Mouse (Mus musculus) liver, embryonic 16.5 days (tissue): ENCODE measurements at regions not wholly inside any gene's neighbourhood (a gene's known extent, or its start where the extent isn't known, plus 50 kb on each side); places are given as distances from the start of the nearest gene placed in this dataset.

Experiments
- ATAC-seq: fragments of 200-750 bp; cut with Nextera tagmentation; 2 replicates; pipeline ENCODE4 v1.8.0; 2017; ENCODE audit warnings: low read depth, mild to moderate bottlenecking, moderate number of reproducible peaks, moderate library complexity
- H3K27ac ChIP-seq: fragments of 300-500 bp; sonication (generic); 2 replicates; pipeline ENCODE4 v1.5.1; 2014; ENCODE audit warnings: mild to moderate bottlenecking, low read length
- H3K27me3 ChIP-seq: fragments of 300-500 bp; sonication (generic); 2 replicates; pipeline ENCODE4 v1.6.1; 2014; ENCODE audit warnings: low read depth, low read length, mixed read lengths; ENCODE audit not compliant: control insufficient read depth, insufficient read depth
- H3K36me3 ChIP-seq: fragments of 300-500 bp; sonication (generic); 2 replicates; pipeline ENCODE4 v1.6.1; 2014; ENCODE audit warnings: mild to moderate bottlenecking; ENCODE audit not compliant: control insufficient read depth, insufficient read depth
- H3K4me1 ChIP-seq: fragments of 300-500 bp; sonication (generic); 2 replicates; pipeline ENCODE4 v1.6.1; 2014; ENCODE audit warnings: low read depth, low read length, mixed read lengths; ENCODE audit not compliant: control insufficient read depth
- H3K4me2 ChIP-seq: fragments of 300-500 bp; sonication (generic); 2 replicates; pipeline ENCODE4 v1.6.1; 2014; ENCODE audit warnings: low read depth, low read length, mixed read lengths
- H3K4me3 ChIP-seq: fragments of 300-500 bp; sonication (generic); 2 replicates; pipeline ENCODE4 v1.5.1; 2014; ENCODE audit warnings: low read depth, mild to moderate bottlenecking, low read length
- H3K9ac ChIP-seq: fragments of 300-500 bp; sonication (generic); 2 replicates; pipeline ENCODE4 v1.6.1; 2014; ENCODE audit warnings: low read depth, low read length
- H3K9me3 ChIP-seq: fragments of 300-500 bp; sonication (generic); replicated peaks from 2 replicates; pipeline ENCODE4 v1.6.1; 2016; ENCODE audit warnings: low read length; ENCODE audit not compliant: control insufficient read depth
- WGBS: fragments of 180-500 bp; shearing (Covaris S2); extraction: QIAGEN DNeasy Blood & Tissue Kit; methylation state at CpG from one replicate; pipeline ENCODE4 v1.1.7; 2014; ENCODE audit not compliant: insufficient replicate concordance; 5-methylcytosine and 5-hydroxymethylcytosine counted together

DNA sequence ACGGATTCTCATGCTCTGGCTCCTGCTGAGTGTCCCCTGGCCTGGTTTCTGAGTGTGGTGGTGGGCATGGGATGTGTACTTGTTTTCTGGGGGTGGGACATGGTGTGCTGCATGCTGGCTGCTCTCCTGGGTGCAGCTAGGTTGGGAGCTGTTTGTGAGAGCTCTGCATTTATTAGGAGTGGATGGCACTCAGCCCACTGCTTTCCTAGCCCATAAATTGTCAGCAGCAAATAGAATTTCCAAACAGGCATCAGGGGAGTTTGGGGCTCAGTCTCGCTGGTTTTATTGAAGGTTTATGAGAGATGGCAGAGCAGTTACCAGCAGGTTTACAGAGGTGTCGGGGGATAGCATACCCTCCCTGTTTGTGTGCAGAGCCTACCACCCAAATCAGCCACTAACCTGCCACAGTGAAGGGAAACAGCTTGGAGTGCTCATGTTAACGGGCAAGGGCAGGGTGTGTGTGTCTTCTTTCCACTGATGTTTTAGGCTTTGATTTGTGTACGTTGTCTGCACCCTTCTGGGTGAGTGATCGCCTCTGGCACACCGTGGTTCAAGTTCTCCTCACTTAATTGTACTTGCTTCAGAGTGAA, 372.6 kb downstream of the Eipr1 start:
- Histone ChIP-seq H3K9ac (no peak overlapping the region), H3K27ac (no peak overlapping the region), H3K36me3 (no peaks in the 10 kb centered on the region), H3K4me2 (no peak overlapping the region), H3K4me1 (no peaks in the 10 kb centered on the region), H3K27me3 (no peaks in the 10 kb centered on the region), H3K9me3 (no peaks in the 10 kb centered on the region), H3K4me3 (no peak overlapping the region)
- ATAC-seq, result no peak
- 49% methylated on average over 7 of the region's 7 CpGs for WGBS

DNA sequence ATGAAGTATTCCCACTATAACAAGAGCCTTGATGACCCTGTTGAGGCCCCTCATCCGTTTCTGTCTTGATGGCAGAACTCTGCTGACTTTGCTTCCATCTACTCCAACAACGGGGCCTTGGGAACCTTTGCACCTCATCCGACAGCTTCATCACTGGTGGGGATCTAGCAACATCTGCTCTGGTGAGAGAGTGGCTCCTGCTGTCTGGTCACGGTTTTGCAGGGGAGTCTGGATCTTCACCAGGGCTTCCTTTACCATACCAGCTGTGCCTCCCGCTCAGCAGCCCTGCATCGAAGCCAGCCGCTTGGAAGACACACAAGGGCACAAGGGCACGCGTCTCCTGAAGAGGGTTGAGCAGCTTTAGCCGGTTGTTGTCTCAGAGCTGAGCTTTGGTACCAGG, 377.2 kb downstream of the Eipr1 start:
- Histone ChIP-seq H3K4me2 (no peak overlapping the region), H3K9me3 (no peaks in the 10 kb centered on the region), H3K36me3 (no peaks in the 10 kb centered on the region), H3K27ac (no peak overlapping the region), H3K9ac (no peak overlapping the region), H3K4me1 (no peaks in the 10 kb centered on the region), H3K27me3 (no peaks in the 10 kb centered on the region), H3K4me3 (no peak overlapping the region)
- no peak for ATAC-seq
- WGBS, result 32% methylated on average over 10 of the region's 10 CpGs

DNA sequence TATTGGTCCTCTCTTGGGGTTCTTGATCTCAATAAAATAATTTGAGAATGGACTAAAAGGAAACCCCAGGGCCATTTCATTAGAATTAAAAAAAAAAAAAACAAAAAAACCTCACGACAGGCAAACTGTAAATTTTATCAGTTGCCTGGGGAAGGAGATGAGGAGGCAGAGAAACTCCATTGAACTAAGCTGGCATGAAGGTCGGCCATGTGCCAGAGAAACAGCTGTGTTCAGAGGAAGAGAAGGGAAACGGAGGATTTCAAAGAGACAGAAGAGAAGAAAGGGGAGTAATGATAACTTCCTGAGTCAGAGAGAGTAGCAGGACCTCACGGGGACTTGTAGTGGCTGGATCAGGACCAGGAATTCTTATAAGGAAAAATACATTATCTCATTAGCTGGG, 377.7 kb downstream of the Eipr1 start:
- Histone ChIP-seq H3K27ac (no peak overlapping the region), H3K4me3 (no peak overlapping the region), H3K4me1 (no peaks in the 10 kb centered on the region), H3K36me3 (no peaks in the 10 kb centered on the region), H3K9me3 (no peaks in the 10 kb centered on the region), H3K4me2 (no peak overlapping the region), H3K27me3 (no peaks in the 10 kb centered on the region), H3K9ac (no peak overlapping the region)
- 35% methylated on average over 4 of the region's 4 CpGs for WGBS
- no peak for ATAC-seq

DNA sequence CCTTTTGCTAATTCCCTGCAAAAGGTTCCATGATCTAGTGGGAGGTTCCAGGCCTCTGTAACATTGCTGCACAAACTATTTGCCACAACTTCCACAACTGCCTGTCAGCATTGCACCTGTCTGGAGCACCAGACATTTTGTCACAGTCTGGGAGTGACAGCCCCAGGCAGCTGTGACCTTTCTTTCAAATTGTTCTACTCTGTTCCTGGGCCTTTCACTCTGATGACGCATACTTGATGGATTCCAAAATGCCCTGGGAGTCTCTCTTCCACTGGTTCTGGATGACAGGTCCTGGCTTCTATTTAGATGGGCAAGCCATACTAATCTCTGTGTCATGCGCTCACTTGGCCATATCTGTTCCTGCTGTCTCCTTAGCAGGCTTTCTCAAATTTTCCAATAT, 382.7 kb downstream of the Eipr1 start:
- H3K4me3 ChIP-seq, result no peak overlapping the region
- no peak for ATAC-seq
- no peak overlapping the region for H3K27ac ChIP-seq
- 67% methylated on average over 2 of the region's 2 CpGs for WGBS
- no peaks in the 10 kb centered on the region for H3K36me3 ChIP-seq
- no peaks in the 10 kb centered on the region for H3K4me1 ChIP-seq
- H3K4me2 ChIP-seq, result no peak overlapping the region
- H3K9me3 ChIP-seq, result no peaks in the 10 kb centered on the region
- no peak overlapping the region for H3K9ac ChIP-seq
- H3K27me3 ChIP-seq, result no peaks in the 10 kb centered on the region

DNA sequence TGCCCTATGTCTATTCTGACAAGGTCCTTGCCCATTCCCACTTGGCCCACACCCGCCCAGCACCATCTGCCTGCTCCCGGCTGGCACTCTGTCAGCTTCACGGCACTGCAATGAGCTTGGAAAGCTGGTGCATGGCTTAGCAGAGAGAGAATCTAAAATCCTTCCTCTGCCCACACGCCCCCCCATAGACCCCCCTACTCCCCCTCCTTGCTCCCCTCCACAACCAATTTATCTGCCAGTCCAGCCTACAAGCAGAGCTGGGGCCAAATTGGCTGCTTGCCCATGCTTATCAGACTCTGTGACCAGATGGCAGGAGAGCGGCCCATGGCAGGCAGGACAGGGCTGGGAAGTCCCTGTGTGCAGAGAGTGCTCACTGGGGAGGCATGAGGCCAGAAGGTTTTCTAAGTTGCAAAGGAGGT, 385.3 kb downstream of the Eipr1 start:
- no peak overlapping the region for H3K4me2 ChIP-seq
- ATAC-seq, result no peak
- H3K9ac ChIP-seq, result no peak overlapping the region
- H3K9me3 ChIP-seq, result no peaks in the 10 kb centered on the region
- no peaks in the 10 kb centered on the region for H3K27me3 ChIP-seq
- no peak overlapping the region for H3K27ac ChIP-seq
- H3K36me3 ChIP-seq, result no peaks in the 10 kb centered on the region
- H3K4me3 ChIP-seq, result no peak overlapping the region
- WGBS, result 45% methylated on average over 5 of the region's 5 CpGs
- no peaks in the 10 kb centered on the region for H3K4me1 ChIP-seq

DNA sequence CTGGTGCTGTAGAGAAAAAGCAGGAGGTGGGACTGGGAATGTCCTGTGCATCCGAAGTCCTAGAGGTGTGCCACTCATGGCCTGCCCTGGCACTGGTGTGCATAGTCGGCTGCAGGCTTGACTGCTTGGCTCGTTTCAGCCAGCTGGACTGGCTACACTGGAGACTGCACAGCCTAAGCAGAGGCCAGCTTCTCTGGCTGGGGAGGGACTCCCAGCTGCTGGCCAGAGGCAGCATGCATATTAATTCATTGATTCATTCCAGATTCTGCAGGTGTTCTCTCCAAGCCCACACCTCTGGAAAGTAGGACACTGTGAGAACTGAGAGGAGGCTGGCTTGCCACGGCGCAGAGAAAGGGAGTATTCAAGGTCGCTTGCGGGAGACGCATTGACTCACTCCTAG, 385.9 kb downstream of the Eipr1 start:
- Histone ChIP-seq H3K9ac (no peak overlapping the region), H3K9me3 (no peaks in the 10 kb centered on the region), H3K4me3 (no peak overlapping the region), H3K27me3 (no peaks in the 10 kb centered on the region), H3K36me3 (no peaks in the 10 kb centered on the region), H3K4me2 (no peak overlapping the region), H3K27ac (no peak overlapping the region), H3K4me1 (no peaks in the 10 kb centered on the region)
- 66% methylated on average over 8 of the region's 8 CpGs for WGBS
- ATAC-seq, result no peak

DNA sequence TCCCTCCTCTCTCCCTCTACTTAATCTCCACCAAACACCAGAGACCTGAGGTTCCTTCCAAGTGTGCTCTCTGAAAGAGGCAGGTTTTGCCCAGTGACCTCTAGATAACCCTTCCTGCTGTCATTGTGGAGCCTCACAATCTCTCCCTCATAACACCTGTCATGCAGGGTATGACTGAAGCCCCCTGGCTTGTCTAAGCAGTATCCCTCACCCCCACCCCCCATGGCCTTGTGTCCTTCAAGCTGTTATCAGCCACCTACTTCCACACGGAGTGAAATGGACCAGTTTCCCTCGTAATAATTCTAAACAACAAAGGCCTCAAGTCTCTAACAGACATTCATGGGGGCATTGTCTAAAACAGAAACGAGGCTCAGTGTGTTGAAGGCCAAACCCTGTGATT, 387.6 kb upstream of the Myt1l start:
- Histone ChIP-seq H3K9ac (no peak overlapping the region), H3K27ac (no peak overlapping the region), H3K4me2 (no peak overlapping the region), H3K4me3 (no peak overlapping the region), H3K9me3 (no peaks in the 10 kb centered on the region), H3K27me3 (no peaks in the 10 kb centered on the region), H3K4me1 (no peaks in the 10 kb centered on the region), H3K36me3 (no peaks in the 10 kb centered on the region)
- no peak for ATAC-seq
- WGBS, result 30% methylated on average over 3 of the region's 3 CpGs

DNA sequence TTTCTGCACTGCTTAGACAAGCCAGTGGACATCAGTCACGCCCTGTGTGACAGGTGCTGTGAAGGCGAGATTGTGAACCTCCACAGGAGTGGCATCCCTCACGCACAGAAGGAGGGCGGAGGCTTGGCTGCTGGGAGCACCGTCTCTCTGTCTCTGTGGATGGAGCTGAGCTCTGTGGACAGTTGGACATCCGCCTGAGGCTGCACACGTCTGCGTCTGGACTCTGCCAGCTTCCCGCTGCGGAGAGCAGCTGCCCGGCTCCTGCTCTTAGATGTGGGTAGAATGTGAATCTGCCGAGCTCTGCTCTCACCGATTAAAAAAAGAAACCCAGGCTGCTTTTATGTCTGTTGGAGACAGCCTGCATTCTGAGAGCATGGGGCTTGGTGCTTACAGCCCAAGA, 387.1 kb upstream of the Myt1l start:
- Histone ChIP-seq H3K4me3 (no peak overlapping the region), H3K4me1 (no peaks in the 10 kb centered on the region), H3K36me3 (no peaks in the 10 kb centered on the region), H3K9ac (no peak overlapping the region), H3K27ac (no peak overlapping the region), H3K4me2 (no peak overlapping the region), H3K9me3 (no peaks in the 10 kb centered on the region), H3K27me3 (no peaks in the 10 kb centered on the region)
- WGBS, result 56% methylated on average over 13 of the region's 13 CpGs
- no peak for ATAC-seq

DNA sequence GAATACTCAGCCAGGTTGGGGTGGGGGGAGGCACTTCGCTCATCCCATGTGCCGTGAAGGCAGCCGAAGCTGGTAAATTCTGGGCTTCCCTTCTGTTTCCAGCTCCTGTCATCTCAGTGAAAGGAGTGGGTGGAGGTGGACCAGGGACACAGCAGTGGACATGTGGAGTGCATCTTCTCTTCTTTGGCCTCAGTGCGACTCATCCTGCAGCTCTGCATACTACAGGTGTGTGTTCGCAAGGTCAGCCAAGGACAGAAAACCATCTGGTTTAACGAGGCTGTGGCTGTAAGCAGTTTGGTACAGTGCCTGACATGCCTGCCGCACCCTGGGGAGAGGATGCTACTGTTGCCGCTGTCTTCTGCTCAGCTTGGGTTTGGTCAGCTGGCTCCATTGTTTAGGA, 386.3 kb upstream of the Myt1l start:
- H3K36me3 ChIP-seq, result no peaks in the 10 kb centered on the region
- no peak for ATAC-seq
- no peak overlapping the region for H3K4me2 ChIP-seq

More for the DNA sequence above, 386.3 kb upstream of the Myt1l start:
- 63% methylated on average over 8 of the region's 8 CpGs for WGBS
- Histone ChIP-seq H3K27ac (no peak overlapping the region), H3K4me1 (no peaks in the 10 kb centered on the region), H3K4me3 (no peak overlapping the region), H3K9me3 (no peaks in the 10 kb centered on the region), H3K9ac (no peak overlapping the region), H3K27me3 (no peaks in the 10 kb centered on the region)
